Mouse (Mus musculus) kidney, embryonic 14.5 days (tissue): ENCODE data around the gene Lst1. TPM values are rescaled to one million over a fixed set of nuclear protein-coding genes. Genes with fewer than 3 reads are reported as not detected.

Experiments used
- ATAC-seq: fragments of 200-750 bp; cut with Nextera tagmentation; 2 replicates; pipeline ENCODE4 v1.8.0; 2017; ENCODE audit warnings: moderate number of reproducible peaks, mild to moderate bottlenecking, moderate TSS enrichment, moderate library complexity; ENCODE audit not compliant: low FRiP score, low TSS enrichment
- H3K27ac ChIP-seq: fragments of 300-500 bp; sonication (generic); 2 replicates; pipeline ENCODE4 v1.5.1; 2014; ENCODE audit warnings: low read depth, mild to moderate bottlenecking, low read length, moderate library complexity, mixed read lengths
- H3K27me3 ChIP-seq: fragments of 300-500 bp; sonication (generic); 2 replicates; pipeline ENCODE4 v1.6.1; 2014; ENCODE audit warnings: mild to moderate bottlenecking, low read length; ENCODE audit not compliant: control insufficient read depth, insufficient read depth
- H3K36me3 ChIP-seq: fragments of 300-500 bp; sonication (generic); 2 replicates; pipeline ENCODE4 v1.6.1; 2014; ENCODE audit warnings: low read length, mixed read lengths; ENCODE audit not compliant: control insufficient read depth, insufficient read depth
- H3K4me1 ChIP-seq: fragments of 300-500 bp; sonication (generic); 2 replicates; pipeline ENCODE4 v1.6.1; 2014; ENCODE audit warnings: low read length, mixed read lengths; ENCODE audit not compliant: control insufficient read depth, insufficient read depth
- H3K4me2 ChIP-seq: fragments of 300-500 bp; sonication (generic); replicated peaks from 2 replicates; pipeline ENCODE4 v1.6.1; 2014; ENCODE audit warnings: low read depth, mild to moderate bottlenecking, low read length
- H3K4me3 ChIP-seq: fragments of 300-500 bp; sonication (generic); 2 replicates; pipeline ENCODE4 v1.5.1; 2014; ENCODE audit warnings: mild to moderate bottlenecking, low read length
- H3K9ac ChIP-seq: fragments of 300-500 bp; sonication (generic); 2 replicates; pipeline ENCODE4 v1.6.1; 2014; ENCODE audit warnings: low read depth, mild to moderate bottlenecking, low read length, moderate library complexity
- H3K9me3 ChIP-seq: fragments of 300-500 bp; sonication (generic); 2 replicates; pipeline ENCODE4 v1.6.1; 2016; ENCODE audit warnings: low read length; ENCODE audit not compliant: control insufficient read depth
- WGBS: fragments of 180-500 bp; shearing (Covaris S2); extraction: QIAGEN DNeasy Blood & Tissue Kit; methylation state at CpG from one replicate; pipeline ENCODE4 v1.1.7; 2014; 5-methylcytosine and 5-hydroxymethylcytosine counted together
- polyA plus RNA-seq: library from polyadenylated mRNA; unstranded; fragments of >200 nt; fragmentation: Nextera tagmentation; extraction: Ambion mirVana; gene quantifications from 2 replicates; pipeline ENCODE4 v1.2.1, GENCODE M21; 2014

Lst1 gene
- polyA plus RNA-seq, 1 experiment from 2014 or later, result 12.2 TPM

GRCm38 (mm10) chr17:35232659-35233058, 44.4 kb upstream of the Lst1 start:
- H3K9me3 ChIP-seq, result no peaks in the 10 kb centered on the region
- WGBS, result 60% methylated on average over 5 of the region's 5 CpGs
- H3K27me3 ChIP-seq, result no peaks in the 10 kb centered on the region
- no peak overlapping the region for H3K9ac ChIP-seq
- peak overlapping the region; percentile 68; the same call in 1 of the 2 replicates for H3K27ac ChIP-seq
- peaks cover 34% of the 10 kb centered on the region for H3K36me3 ChIP-seq
- H3K4me3 ChIP-seq, result no peak overlapping the region
- peaks cover 28% of the 10 kb centered on the region for H3K4me1 ChIP-seq
- ATAC-seq, result no peak
- no peak overlapping the region for H3K4me2 ChIP-seq

- H3K4me1 ChIP-seq, result peaks cover 28% of the 10 kb centered on the region
- no peak for ATAC-seq
- H3K4me3 ChIP-seq, result no peak overlapping the region
- peaks cover 40% of the 10 kb centered on the region for H3K36me3 ChIP-seq
- peak overlapping the region; percentile 68; the same call in 1 of the 2 replicates for H3K27ac ChIP-seq
- no peak overlapping the region for H3K4me2 ChIP-seq
- no peaks in the 10 kb centered on the region for H3K9me3 ChIP-seq
- H3K9ac ChIP-seq, result no peak overlapping the region
- 10% methylated on average over 12 of the region's 12 CpGs for whole genome bisulfite sequencing
- no peaks in the 10 kb centered on the region for H3K27me3 ChIP-seq
Measured at GRCm38 (mm10) chr17:35232043-35232442, 43.8 kb upstream of the Lst1 start.

- Histone ChIP-seq H3K4me2 (no peak overlapping the region), H3K4me1 (peaks cover 25% of the 10 kb centered on the region), H3K4me3 (no peak overlapping the region), H3K27me3 (no peaks in the 10 kb centered on the region), H3K9ac (no peak overlapping the region), H3K36me3 (peaks cover 40% of the 10 kb centered on the region), H3K27ac (no peak overlapping the region), H3K9me3 (no peaks in the 10 kb centered on the region)
- no peak for ATAC-seq
- 93% methylated on average over 10 of the region's 10 CpGs for WGBS
Measured at GRCm38 (mm10) chr17:35231022-35231421, 42.8 kb upstream of the Lst1 start.

- no peaks in the 10 kb centered on the region for H3K27me3 ChIP-seq
- 80% methylated on average over 14 of the region's 14 CpGs for WGBS
- H3K27ac ChIP-seq, result no peak overlapping the region
- H3K4me1 ChIP-seq, result peaks cover 2% of the 10 kb centered on the region; the same call in 1 of the 2 replicates
- no peaks in the 10 kb centered on the region for H3K9me3 ChIP-seq
- H3K4me3 ChIP-seq, result no peak overlapping the region
- ATAC-seq, result no peak
- peaks cover 45% of the 10 kb centered on the region for H3K36me3 ChIP-seq
- no peak overlapping the region for H3K9ac ChIP-seq
- no peak overlapping the region for H3K4me2 ChIP-seq
Measured at GRCm38 (mm10) chr17:35226561-35227046, 38.4 kb upstream of the Lst1 start.

- Histone ChIP-seq H3K4me3 (no peak overlapping the region), H3K36me3 (peaks cover 45% of the 10 kb centered on the region), H3K4me2 (no peak overlapping the region), H3K27ac (no peak overlapping the region), H3K9me3 (no peaks in the 10 kb centered on the region), H3K4me1 (no peaks in the 10 kb centered on the region), H3K9ac (no peak overlapping the region), H3K27me3 (no peaks in the 10 kb centered on the region)
- ATAC-seq, result no peak
- 96% methylated on average over 5 of the region's 5 CpGs for WGBS
Measured at GRCm38 (mm10) chr17:35225456-35225855, 37.2 kb upstream of the Lst1 start.

GRCm38 (mm10) chr17:35224641-35225040, 36.4 kb upstream of the Lst1 start:
- ATAC-seq, result no peak
- no peaks in the 10 kb centered on the region; the same call in 1 of the 2 replicates for H3K4me1 ChIP-seq
- no peak overlapping the region for H3K4me2 ChIP-seq
- 92% methylated on average over 4 of the region's 4 CpGs for WGBS
- H3K9ac ChIP-seq, result no peak overlapping the region
- H3K4me3 ChIP-seq, result no peak overlapping the region
- H3K27ac ChIP-seq, result no peak overlapping the region
- no peaks in the 10 kb centered on the region for H3K27me3 ChIP-seq
- peaks cover 47% of the 10 kb centered on the region for H3K36me3 ChIP-seq
- H3K9me3 ChIP-seq, result no peaks in the 10 kb centered on the region

- no peak overlapping the region for H3K4me3 ChIP-seq
- WGBS, result 90% methylated on average over 6 of the region's 6 CpGs
- no peak for ATAC-seq
- no peak overlapping the region for H3K27ac ChIP-seq
- H3K9ac ChIP-seq, result no peak overlapping the region
- H3K27me3 ChIP-seq, result no peaks in the 10 kb centered on the region
- H3K36me3 ChIP-seq, result peaks cover 27% of the 10 kb centered on the region
- H3K4me2 ChIP-seq, result no peak overlapping the region
- H3K4me1 ChIP-seq, result no peaks in the 10 kb centered on the region; the same call in 1 of the 2 replicates
- H3K9me3 ChIP-seq, result no peaks in the 10 kb centered on the region
Measured at GRCm38 (mm10) chr17:35222299-35222698, 34.1 kb upstream of the Lst1 start.

GRCm38 (mm10) chr17:35220156-35220952, 32.1 kb upstream of the Lst1 start, which contains the start of gene Gm16181:
Gene Gm16181 (plus strand): TSS chr17:35220834.
- ATAC-seq, result peak; percentile 41; the same call in 1 of the 2 replicates
- H3K36me3 ChIP-seq, result peaks cover 25% of the 10 kb centered on the region
- no peaks in the 10 kb centered on the region for H3K9me3 ChIP-seq
- H3K27me3 ChIP-seq, result no peaks in the 10 kb centered on the region
- H3K4me1 ChIP-seq, result no peaks in the 10 kb centered on the region; the same call in 1 of the 2 replicates
- H3K9ac ChIP-seq, result no peak within 1 kb of the TSS
- H3K27ac ChIP-seq, result peak within 1 kb of the TSS; percentile 51
- WGBS, result 72% methylated on average over 28 of the region's 28 CpGs
- no peak within 1 kb of the TSS for H3K4me2 ChIP-seq
- H3K4me3 ChIP-seq, result no peak within 1 kb of the TSS

- no peak overlapping the region for H3K9ac ChIP-seq
- H3K4me1 ChIP-seq, result no peaks in the 10 kb centered on the region; the same call in 1 of the 2 replicates
- no peak overlapping the region for H3K4me2 ChIP-seq
- WGBS, result 88% methylated on average over 6 of the region's 6 CpGs
- no peak overlapping the region for H3K4me3 ChIP-seq
- ATAC-seq, result no peak
- H3K36me3 ChIP-seq, result peaks cover 25% of the 10 kb centered on the region
- no peaks in the 10 kb centered on the region for H3K27me3 ChIP-seq
- H3K27ac ChIP-seq, result peak overlapping the region; percentile 42; the same call in 1 of the 2 replicates
- H3K9me3 ChIP-seq, result no peaks in the 10 kb centered on the region
Measured at GRCm38 (mm10) chr17:35219601-35220041, 31.4 kb upstream of the Lst1 start.
